Mouse (Mus musculus) ES-Bruce4 (cell line): ENCODE measurements around the gene Adi1.

Source experiments
- CTCF ChIP-seq: IDR thresholded peaks from one replicate; pipeline ENCODE4 v1.8.1; 2011; ENCODE audit warnings: low read depth, low read length
- POLR2A ChIP-seq: IDR thresholded peaks from one replicate; pipeline ENCODE4 v1.8.1; 2011; ENCODE audit warnings: low read length; ENCODE audit not compliant: insufficient read depth

DNA sequence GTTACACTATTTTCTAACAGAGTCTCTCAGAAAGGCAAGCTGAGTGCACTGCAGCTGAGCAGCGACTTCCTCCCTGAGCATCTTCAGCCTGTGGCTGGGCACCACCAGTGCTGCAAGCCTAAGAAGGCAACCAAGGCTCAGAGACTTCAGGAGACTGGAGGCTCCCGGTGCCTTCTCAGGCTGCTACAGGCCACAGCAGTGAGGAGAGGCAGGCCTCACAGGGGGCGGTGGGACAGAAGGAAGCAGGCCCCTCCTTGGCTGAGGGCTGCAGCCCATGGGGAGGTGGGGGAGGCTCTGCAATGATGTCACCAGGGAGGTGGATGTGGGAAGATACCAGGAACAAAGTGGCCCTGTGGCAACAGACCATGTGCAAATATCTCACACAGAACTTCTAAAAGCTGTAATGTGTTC lies 25.1 kb downstream of the Adi1 start:
- TF ChIP-seq CTCF (no peak), POLR2A (no peak)
